Mouse (Mus musculus) forebrain, embryonic 15.5 days (tissue): Measurements from ENCODE around the gene Sema3b. TPM values are rescaled to one million over a fixed set of nuclear protein-coding genes. Genes with fewer than 3 reads are reported as not detected.

Experiments
- ATAC-seq: fragments of 200-750 bp; cut with Nextera tagmentation; replicated peaks from 2 replicates; pipeline ENCODE4 v1.8.0; 2017; ENCODE audit warnings: mild to moderate bottlenecking, moderate TSS enrichment, moderate library complexity
- H3K27ac ChIP-seq: fragments of 300-500 bp; sonication (generic); replicated peaks from 2 replicates; pipeline ENCODE4 v1.5.1; 2015; ENCODE audit warnings: mild to moderate bottlenecking, inconsistent platforms
- H3K27me3 ChIP-seq: fragments of 300-500 bp; sonication (generic); 2 replicates; pipeline ENCODE4 v1.6.1; 2015; ENCODE audit warnings: inconsistent platforms
- H3K36me3 ChIP-seq: fragments of 300-500 bp; sonication (generic); 2 replicates; pipeline ENCODE4 v1.6.1; 2015; ENCODE audit warnings: mild to moderate bottlenecking, inconsistent platforms
- H3K4me1 ChIP-seq: fragments of 300-500 bp; sonication (generic); 2 replicates; pipeline ENCODE4 v1.6.1; 2015; ENCODE audit warnings: inconsistent platforms
- H3K4me2 ChIP-seq: fragments of 300-500 bp; sonication (generic); replicated peaks from 2 replicates; pipeline ENCODE4 v1.6.1; 2015; ENCODE audit warnings: mild to moderate bottlenecking, inconsistent platforms
- H3K4me3 ChIP-seq: fragments of 300-500 bp; sonication (generic); 2 replicates; pipeline ENCODE4 v1.5.1; 2015; ENCODE audit warnings: mild to moderate bottlenecking, inconsistent platforms
- H3K9ac ChIP-seq: fragments of 300-500 bp; sonication (generic); replicated peaks from 2 replicates; pipeline ENCODE4 v1.6.1; 2015; ENCODE audit warnings: mild to moderate bottlenecking, inconsistent platforms
- H3K9me3 ChIP-seq: fragments of 300-500 bp; sonication (generic); 2 replicates; pipeline ENCODE4 v1.6.1; 2016; ENCODE audit warnings: inconsistent platforms
- WGBS: fragments of 180-500 bp; shearing (Covaris S2); methylation state at CpG from one replicate; pipeline ENCODE4 v1.1.7; 2015; ENCODE audit warnings: mixed read lengths; 5-methylcytosine and 5-hydroxymethylcytosine counted together
- polyA plus RNA-seq: library from polyadenylated mRNA; unstranded; fragments of >200 nt; fragmentation: Nextera tagmentation; extraction: Ambion mirVana; gene quantifications from 2 replicates; pipeline ENCODE4 v1.2.1, GENCODE M21; 2015

The Sema3b gene
- polyA plus RNA-seq, 1 experiment from 2014 or later = 2.8 TPM

GRCm38 (mm10) chr9:107643544-107644214 is 34.6 kb upstream of the Sema3b start:
- no peaks in the 10 kb centered on the region for H3K9me3 ChIP-seq
- H3K27ac ChIP-seq = no peak overlapping the region
- peaks cover 14% of the 10 kb centered on the region for H3K4me1 ChIP-seq
- 95% methylated on average over 13 of the region's 13 CpGs for WGBS
- no peaks in the 10 kb centered on the region for H3K27me3 ChIP-seq
- ATAC-seq = no peak
- H3K4me2 ChIP-seq = no peak overlapping the region
- H3K9ac ChIP-seq = no peak overlapping the region; the same call in 1 of the 2 replicates
- no peak overlapping the region for H3K4me3 ChIP-seq
- no peaks in the 10 kb centered on the region for H3K36me3 ChIP-seq

GRCm38 (mm10) chr9:107641666-107642065 is 32.6 kb upstream of the Sema3b start:
- no peaks in the 10 kb centered on the region for H3K9me3 ChIP-seq
- no peak for ATAC-seq
- no peak overlapping the region for H3K4me2 ChIP-seq
- H3K4me3 ChIP-seq = no peak overlapping the region
- no peak overlapping the region for H3K9ac ChIP-seq
- H3K4me1 ChIP-seq = peaks cover 23% of the 10 kb centered on the region
- WGBS = 12% methylated on average over 8 of the region's 8 CpGs
- H3K27me3 ChIP-seq = no peaks in the 10 kb centered on the region
- no peak overlapping the region for H3K27ac ChIP-seq
- H3K36me3 ChIP-seq = no peaks in the 10 kb centered on the region

GRCm38 (mm10) chr9:107640257-107640772 is 31.3 kb upstream of the Sema3b start:
- H3K27me3 ChIP-seq = no peaks in the 10 kb centered on the region
- H3K27ac ChIP-seq = no peak overlapping the region
- 45% methylated on average over 8 of the region's 8 CpGs for WGBS
- no peak for ATAC-seq
- no peaks in the 10 kb centered on the region for H3K36me3 ChIP-seq
- no peak overlapping the region for H3K9ac ChIP-seq
- peaks cover 23% of the 10 kb centered on the region for H3K4me1 ChIP-seq
- H3K4me2 ChIP-seq = no peak overlapping the region
- H3K4me3 ChIP-seq = no peak overlapping the region
- H3K9me3 ChIP-seq = no peaks in the 10 kb centered on the region

- peak; percentile 27; the same call in 1 of the 2 replicates for ATAC-seq
- peak overlapping the region; percentile 5; the same call in 1 of the 2 replicates for H3K9ac ChIP-seq
These were observed 28.0 kb upstream of the Sema3b start for GRCm38 (mm10) chr9:107637070-107637469.

GRCm38 (mm10) chr9:107635279-107636028 is 26.4 kb upstream of the Sema3b start, which contains the start of gene Gnai2:
Gnai2 (minus strand) TSS chr9:107635367.
- ATAC-seq = peak; percentile 90
- H3K4me1 ChIP-seq = peaks cover 51% of the 10 kb centered on the region
- 5% methylated on average over 38 of the region's 38 CpGs for WGBS

More at GRCm38 (mm10) chr9:107637070-107637469, 28.0 kb upstream of the Sema3b start:
- Histone ChIP-seq H3K4me2 (peak overlapping the region; percentile 9), H3K4me1 (peaks cover 35% of the 10 kb centered on the region), H3K27me3 (no peaks in the 10 kb centered on the region), H3K27ac (peak overlapping the region; percentile 69), H3K36me3 (no peaks in the 10 kb centered on the region), H3K4me3 (no peak overlapping the region), H3K9me3 (no peaks in the 10 kb centered on the region)
- 4% methylated on average over 7 of the region's 7 CpGs for WGBS

GRCm38 (mm10) chr9:107634406-107635278 is 25.6 kb upstream of the Sema3b start:
- Histone ChIP-seq H3K4me3 (peak overlapping the region; percentile 77), H3K4me2 (peak overlapping the region; percentile 97), H3K9ac (peak overlapping the region; percentile 88), H3K9me3 (no peaks in the 10 kb centered on the region), H3K36me3 (no peaks in the 10 kb centered on the region), H3K27ac (peak overlapping the region; percentile 89), H3K27me3 (no peaks in the 10 kb centered on the region), H3K4me1 (peaks cover 59% of the 10 kb centered on the region)
- WGBS = under 1% methylated on average over 35 of the region's 35 CpGs
- no peak for ATAC-seq

More at GRCm38 (mm10) chr9:107635279-107636028, 26.4 kb upstream of the Sema3b start, which contains the start of gene Gnai2:
- H3K9ac ChIP-seq = peak within 1 kb of the TSS; percentile 88
- H3K4me2 ChIP-seq = peak within 1 kb of the TSS; percentile 97
- no peaks in the 10 kb centered on the region for H3K27me3 ChIP-seq
- peak within 1 kb of the TSS; percentile 77 for H3K4me3 ChIP-seq
- H3K9me3 ChIP-seq = no peaks in the 10 kb centered on the region
- H3K36me3 ChIP-seq = no peaks in the 10 kb centered on the region
- peak within 1 kb of the TSS; percentile 89 for H3K27ac ChIP-seq

- no peak for ATAC-seq
- Histone ChIP-seq H3K36me3 (no peaks in the 10 kb centered on the region), H3K27me3 (no peaks in the 10 kb centered on the region), H3K4me2 (peak overlapping the region; percentile 97), H3K9me3 (no peaks in the 10 kb centered on the region), H3K4me1 (peaks cover 67% of the 10 kb centered on the region), H3K4me3 (peak overlapping the region; percentile 77), H3K27ac (peak overlapping the region; percentile 89), H3K9ac (peak overlapping the region; percentile 88)
- WGBS = 0% methylated on average over 15 of the region's 15 CpGs
These were observed 24.8 kb upstream of the Sema3b start for GRCm38 (mm10) chr9:107633661-107634405.

- ATAC-seq = peak; percentile 15; the same call in 1 of the 2 replicates
These were observed 24.1 kb upstream of the Sema3b start for GRCm38 (mm10) chr9:107633091-107633660.

GRCm38 (mm10) chr9:107632478-107632877 is 23.4 kb upstream of the Sema3b start:
- Histone ChIP-seq H3K36me3 (no peaks in the 10 kb centered on the region), H3K27me3 (no peaks in the 10 kb centered on the region), H3K4me2 (peak overlapping the region; percentile 97), H3K4me1 (peaks cover 80% of the 10 kb centered on the region), H3K9me3 (no peaks in the 10 kb centered on the region), H3K9ac (peak overlapping the region; percentile 88), H3K4me3 (peak overlapping the region; percentile 77), H3K27ac (peak overlapping the region; percentile 89)
- no peak for ATAC-seq
- 10% methylated on average over 6 of the region's 6 CpGs for WGBS

More at GRCm38 (mm10) chr9:107633091-107633660, 24.1 kb upstream of the Sema3b start:
- H3K36me3 ChIP-seq = no peaks in the 10 kb centered on the region
- peak overlapping the region; percentile 77 for H3K4me3 ChIP-seq
- peaks cover 74% of the 10 kb centered on the region for H3K4me1 ChIP-seq
- no peaks in the 10 kb centered on the region for H3K27me3 ChIP-seq
- 1% methylated on average over 33 of the region's 33 CpGs for WGBS
- no peaks in the 10 kb centered on the region for H3K9me3 ChIP-seq
- H3K9ac ChIP-seq = peak overlapping the region; percentile 88
- H3K27ac ChIP-seq = peak overlapping the region; percentile 89
- H3K4me2 ChIP-seq = peak overlapping the region; percentile 97

GRCm38 (mm10) chr9:107631861-107632260 is 22.8 kb upstream of the Sema3b start:
- Histone ChIP-seq H3K9me3 (no peaks in the 10 kb centered on the region), H3K4me1 (peaks cover 80% of the 10 kb centered on the region), H3K36me3 (no peaks in the 10 kb centered on the region), H3K4me2 (peak overlapping the region; percentile 97), H3K27ac (peak overlapping the region; percentile 89), H3K9ac (peak overlapping the region; percentile 88; the same call in 1 of the 2 replicates), H3K27me3 (no peaks in the 10 kb centered on the region), H3K4me3 (peak overlapping the region; percentile 77)
- ATAC-seq = no peak
- 52% methylated on average over 8 of the region's 8 CpGs for WGBS
